Mouse (Mus musculus): ENCODE measurements at regions not wholly inside any gene's neighbourhood (a gene's known extent, or its start where the extent isn't known, plus 50 kb on each side); places are given as distances from the start of the nearest gene placed in this dataset.

- TF ChIP-seq CHD2 (IDR thresholded peaks at IDR 0.05; ENCODE audit: low read depth, low read length) (no peak), HCFC1 (IDR thresholded peaks at IDR 0.05; ENCODE audit: borderline replicate concordance, insufficient read depth, low read length) (no peak), MAFK (IDR thresholded peaks at IDR 0.05; ENCODE audit: insufficient read depth, low read depth, low read length) (no peak), ZC3H11A (IDR thresholded peaks at IDR 0.05; ENCODE audit: borderline replicate concordance, low read depth, low read length) (no peak), ZNF384 (IDR thresholded peaks at IDR 0.05; ENCODE audit: low read depth, low read length) (no peak)
- Histone ChIP-seq H3K9ac (ENCODE audit: insufficient read depth, low read depth, low read length, poor library complexity, severe bottlenecking) (no peak overlapping the region), H3K36me3 (ENCODE audit: control insufficient read depth, insufficient read depth, low read length, poor library complexity, severe bottlenecking) (no peaks in the 10 kb centered on the region), H3K27ac (ENCODE audit: insufficient read depth, low read depth, low read length, poor library complexity, severe bottlenecking) (no peak overlapping the region), H3K9me3 (ENCODE audit: control insufficient read depth, insufficient read depth, low read depth, low read length) (no peaks in the 10 kb centered on the region), H3K4me3 (ENCODE audit: insufficient read depth in 1 of 2, low read depth in 1 of 2, low read length in 2 of 2, poor library complexity in 1 of 2, severe bottlenecking in 1 of 2) (no peak overlapping the region), H3K4me1 (ENCODE audit: control insufficient read depth in 2 of 2, insufficient read depth in 2 of 2, low read length in 2 of 2, poor library complexity in 1 of 2) (no peaks in the 10 kb centered on the region)
- DNase-seq (ENCODE audit: low read depth, low spot score): no peak
- in situ Hi-C loops (cut with MboI; ENCODE audit: low sequenced_read_pairs in 2 of 2, unreplicated experiment in 2 of 2): no loop called here
Measured at GRCm38 (mm10) chr12:35623484-35623883, 88.6 kb upstream of the Ahr start.

GRCm38 (mm10) chr12:35614885-35615284, 80.0 kb upstream of the Ahr start:
- H3K4me1 ChIP-seq (ENCODE audit: control insufficient read depth in 2 of 2, insufficient read depth in 2 of 2, low read length in 2 of 2, poor library complexity in 1 of 2): no peaks in the 10 kb centered on the region
- no peak overlapping the region for H3K27ac ChIP-seq (ENCODE audit: insufficient read depth, low read depth, low read length, poor library complexity, severe bottlenecking)
- H3K4me3 ChIP-seq (ENCODE audit: insufficient read depth in 1 of 2, low read depth in 1 of 2, low read length in 2 of 2, poor library complexity in 1 of 2, severe bottlenecking in 1 of 2): no peak overlapping the region
- no peaks in the 10 kb centered on the region for H3K36me3 ChIP-seq (ENCODE audit: control insufficient read depth, insufficient read depth, low read length, poor library complexity, severe bottlenecking)
- no peak for TF ChIP-seq MAFK (IDR thresholded peaks at IDR 0.05; ENCODE audit: insufficient read depth, low read depth, low read length)
- no peaks in the 10 kb centered on the region for H3K9me3 ChIP-seq (ENCODE audit: control insufficient read depth, insufficient read depth, low read depth, low read length)
- H3K9ac ChIP-seq (ENCODE audit: insufficient read depth, low read depth, low read length, poor library complexity, severe bottlenecking): no peak overlapping the region
- in situ Hi-C loops (cut with MboI; ENCODE audit: low sequenced_read_pairs in 2 of 2, unreplicated experiment in 2 of 2): loop anchor here in 1 of 2 experiments (10.0 kb wide), 1 partner anchor 60 kb away; no protein-coding TSS in a partner anchor
- no peak for DNase-seq (ENCODE audit: low read depth, low spot score)

GRCm38 (mm10) chr12:35607652-35608051, 72.8 kb upstream of the Ahr start:
- H3K27ac ChIP-seq (ENCODE audit: insufficient read depth, low read depth, low read length, poor library complexity, severe bottlenecking): no peak overlapping the region
- no peaks in the 10 kb centered on the region for H3K4me1 ChIP-seq (ENCODE audit: control insufficient read depth in 2 of 2, insufficient read depth in 2 of 2, low read length in 2 of 2, poor library complexity in 1 of 2)
- H3K9me3 ChIP-seq (ENCODE audit: control insufficient read depth, insufficient read depth, low read depth, low read length): no peaks in the 10 kb centered on the region
- H3K9ac ChIP-seq (ENCODE audit: insufficient read depth, low read depth, low read length, poor library complexity, severe bottlenecking): no peak overlapping the region
- no peak for TF ChIP-seq MAFK (IDR thresholded peaks at IDR 0.05; ENCODE audit: insufficient read depth, low read depth, low read length)
- no peak for TF ChIP-seq CHD2 (IDR thresholded peaks at IDR 0.05; ENCODE audit: low read depth, low read length)
- TF ChIP-seq HCFC1 (IDR thresholded peaks at IDR 0.05; ENCODE audit: borderline replicate concordance, insufficient read depth, low read length): no peak
- no peak for TF ChIP-seq ZC3H11A (IDR thresholded peaks at IDR 0.05; ENCODE audit: borderline replicate concordance, low read depth, low read length)
- no peak for TF ChIP-seq ZNF384 (IDR thresholded peaks at IDR 0.05; ENCODE audit: low read depth, low read length)
- H3K36me3 ChIP-seq (ENCODE audit: control insufficient read depth, insufficient read depth, low read length, poor library complexity, severe bottlenecking): no peaks in the 10 kb centered on the region
- DNase-seq (ENCODE audit: low read depth, low spot score): no peak
- H3K4me3 ChIP-seq (ENCODE audit: insufficient read depth in 1 of 2, low read depth in 1 of 2, low read length in 2 of 2, poor library complexity in 1 of 2, severe bottlenecking in 1 of 2): no peak overlapping the region
- in situ Hi-C loops (cut with MboI; ENCODE audit: low sequenced_read_pairs in 2 of 2, unreplicated experiment in 2 of 2): no loop called here

- Histone ChIP-seq H3K27ac (ENCODE audit: insufficient read depth, low read depth, low read length, poor library complexity, severe bottlenecking) (no peak overlapping the region), H3K9me3 (ENCODE audit: control insufficient read depth, insufficient read depth, low read depth, low read length) (no peaks in the 10 kb centered on the region), H3K4me1 (ENCODE audit: control insufficient read depth in 2 of 2, insufficient read depth in 2 of 2, low read length in 2 of 2, poor library complexity in 1 of 2) (no peaks in the 10 kb centered on the region), H3K9ac (ENCODE audit: insufficient read depth, low read depth, low read length, poor library complexity, severe bottlenecking) (no peak overlapping the region), H3K4me3 (ENCODE audit: insufficient read depth in 1 of 2, low read depth in 1 of 2, low read length in 2 of 2, poor library complexity in 1 of 2, severe bottlenecking in 1 of 2) (no peak overlapping the region), H3K36me3 (ENCODE audit: control insufficient read depth, insufficient read depth, low read length, poor library complexity, severe bottlenecking) (no peaks in the 10 kb centered on the region)
- no peak for DNase-seq (ENCODE audit: low read depth, low spot score)
- TF ChIP-seq ZNF384 (IDR thresholded peaks at IDR 0.05; ENCODE audit: low read depth, low read length) (no peak), ZC3H11A (IDR thresholded peaks at IDR 0.05; ENCODE audit: borderline replicate concordance, low read depth, low read length) (no peak), MAFK (IDR thresholded peaks at IDR 0.05; ENCODE audit: insufficient read depth, low read depth, low read length) (no peak), CHD2 (IDR thresholded peaks at IDR 0.05; ENCODE audit: low read depth, low read length) (no peak), HCFC1 (IDR thresholded peaks at IDR 0.05; ENCODE audit: borderline replicate concordance, insufficient read depth, low read length) (no peak)
- in situ Hi-C loops (cut with MboI; ENCODE audit: low sequenced_read_pairs in 2 of 2, unreplicated experiment in 2 of 2): no loop called here
Measured at GRCm38 (mm10) chr12:35603742-35604141, 68.9 kb upstream of the Ahr start.

DNA sequence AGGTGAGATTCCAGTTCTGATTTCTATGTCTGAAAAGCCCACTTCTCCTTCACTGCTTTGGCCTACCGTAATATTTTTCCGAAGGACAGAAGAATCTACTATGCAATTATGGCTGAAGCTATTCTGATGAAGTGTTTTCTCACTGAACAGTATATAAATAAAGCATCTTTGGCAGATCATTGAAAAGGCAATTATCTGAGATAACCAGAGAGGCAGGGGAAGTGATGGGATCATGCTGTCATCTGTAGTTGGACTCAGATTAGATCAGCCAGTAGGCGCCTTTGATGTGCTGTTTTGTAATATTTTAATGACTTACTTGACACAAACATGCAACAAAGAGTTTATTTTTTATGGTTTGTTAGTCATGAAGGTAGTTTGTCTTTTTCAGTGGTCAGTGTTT, 67.8 kb upstream of the Ahr start:
- DNase-seq (ENCODE audit: low read depth, low spot score): no peak
- Histone ChIP-seq H3K4me3 (ENCODE audit: insufficient read depth in 1 of 2, low read depth in 1 of 2, low read length in 2 of 2, poor library complexity in 1 of 2, severe bottlenecking in 1 of 2) (no peak overlapping the region), H3K9ac (ENCODE audit: insufficient read depth, low read depth, low read length, poor library complexity, severe bottlenecking) (no peak overlapping the region), H3K9me3 (ENCODE audit: control insufficient read depth, insufficient read depth, low read depth, low read length) (no peaks in the 10 kb centered on the region), H3K27ac (ENCODE audit: insufficient read depth, low read depth, low read length, poor library complexity, severe bottlenecking) (no peak overlapping the region), H3K4me1 (ENCODE audit: control insufficient read depth in 2 of 2, insufficient read depth in 2 of 2, low read length in 2 of 2, poor library complexity in 1 of 2) (no peaks in the 10 kb centered on the region), H3K36me3 (ENCODE audit: control insufficient read depth, insufficient read depth, low read length, poor library complexity, severe bottlenecking) (no peaks in the 10 kb centered on the region)
- TF ChIP-seq HCFC1 (IDR thresholded peaks at IDR 0.05; ENCODE audit: borderline replicate concordance, insufficient read depth, low read length): no peak
- TF ChIP-seq MAFK (IDR thresholded peaks at IDR 0.05; ENCODE audit: insufficient read depth, low read depth, low read length): no peak
- no peak for TF ChIP-seq CHD2 (IDR thresholded peaks at IDR 0.05; ENCODE audit: low read depth, low read length)
- TF ChIP-seq ZNF384 (IDR thresholded peaks at IDR 0.05; ENCODE audit: low read depth, low read length): no peak
- no peak for TF ChIP-seq ZC3H11A (IDR thresholded peaks at IDR 0.05; ENCODE audit: borderline replicate concordance, low read depth, low read length)
- in situ Hi-C loops (cut with MboI; ENCODE audit: low sequenced_read_pairs in 2 of 2, unreplicated experiment in 2 of 2): no loop called here

All from ES-E14 (cell line).